Mouse (Mus musculus) adrenal gland, adult 2 months (tissue): ENCODE measurements around the gene Nnat. TPM values are rescaled to one million over a fixed set of nuclear protein-coding genes. Genes with fewer than 3 reads are reported as not detected.
A peak's percentile ranks its signal among the peaks of the same experiment; 100 is the strongest.

ENCODE experiments used
- DNase-seq: peaks from one replicate; pipeline ENCODE4 v3.0.0; 2021
- long read RNA-seq: library from polyadenylated mRNA; stranded (forward); transcript quantifications from one replicate; pipeline ENCODE4 v2.0.0, GENCODE M21; 2021
- polyA plus RNA-seq: library from polyadenylated mRNA; depleted of rRNA; stranded (reverse); fragments of >200 nt; gene quantifications from 2 replicates; pipeline ENCODE4 v1.2.3, GENCODE M21; 2012; rRNA removed
- total RNA-seq, 2 experiments: library from RNA; stranded (reverse); gene quantifications; 2 replicates each; pipeline ENCODE4 v1.2.3; 2021

Nnat gene
- total RNA-seq: 10 to 100 TPM; 32.4 to 94.3 TPM
- 111 and 203 TPM in 2 replicates for polyA plus RNA-seq
- long read RNA-seq, transcript Nnat-205 (2 exons, 1,146 nt): major isoform, 13 of 38 reads
- long read RNA-seq, transcript Nnat-202 (3 exons, 1,213 nt): major isoform, 13 of 38 reads
- long read RNA-seq, partial matches to known transcripts: 0 of 38 reads
- long read RNA-seq, other reads (novel, unspliced or antisense): 11 of 38 reads

GRCm38 (mm10) chr2:157559858-157560257 is at the start of gene Nnat:
Gene Nnat (plus strand): TSS chr2:157560078.
- DNase-seq: peak; percentile 38

- no peak for DNase-seq
Measured at GRCm38 (mm10) chr2:157512859-157513258, 47.0 kb upstream of the Nnat start.

- peak; percentile 50 for DNase-seq
Measured at GRCm38 (mm10) chr2:157513737-157514208, 46.1 kb upstream of the Nnat start.

DNA sequence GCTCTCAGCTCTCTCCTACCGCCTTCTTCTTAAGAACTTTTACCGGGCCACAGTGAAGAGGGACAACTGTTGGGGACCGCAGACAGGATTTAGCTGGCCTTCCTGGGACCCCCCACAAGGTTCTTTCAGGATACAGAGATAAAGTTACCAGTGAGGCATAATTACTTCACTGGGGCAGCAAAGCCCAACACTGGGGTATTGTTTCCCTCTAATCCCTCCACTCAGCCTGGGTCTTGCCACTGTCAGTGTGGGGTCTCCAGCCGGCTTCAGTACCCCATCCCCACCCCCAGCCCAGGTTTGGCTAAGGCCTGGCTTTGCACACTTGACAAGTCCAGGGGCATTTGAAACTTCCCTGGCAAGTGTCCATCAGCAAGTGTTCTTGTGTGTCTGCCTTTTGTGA is 45.5 kb upstream of the Nnat start:
- no peak for DNase-seq

DNA sequence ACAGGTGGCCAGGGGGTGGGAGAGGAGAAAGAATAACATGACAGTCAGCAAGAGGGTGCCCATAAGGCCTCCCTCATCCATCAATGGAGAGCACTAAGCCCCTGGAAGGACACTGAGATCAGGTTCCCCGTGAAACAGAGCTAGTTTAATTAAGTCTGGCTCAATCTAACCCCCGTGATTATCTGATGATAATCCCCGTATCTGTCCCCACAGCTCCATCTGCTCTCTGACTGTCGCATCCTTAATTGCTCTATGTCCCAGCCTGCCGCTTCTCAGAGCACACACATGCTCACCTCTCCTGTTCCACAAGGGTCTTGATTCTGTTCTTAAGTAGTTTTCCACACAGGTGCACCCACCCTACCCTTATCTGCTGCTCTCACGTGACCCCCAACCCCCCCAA is 42.4 kb upstream of the Nnat start:
- no peak for DNase-seq

- no peak for DNase-seq
Measured at GRCm38 (mm10) chr2:157518451-157518850, 41.4 kb upstream of the Nnat start.

GRCm38 (mm10) chr2:157519452-157519851 is 40.4 kb upstream of the Nnat start:
- DNase-seq: no peak

GRCm38 (mm10) chr2:157520496-157520895 is 39.4 kb upstream of the Nnat start:
- DNase-seq: no peak

DNA sequence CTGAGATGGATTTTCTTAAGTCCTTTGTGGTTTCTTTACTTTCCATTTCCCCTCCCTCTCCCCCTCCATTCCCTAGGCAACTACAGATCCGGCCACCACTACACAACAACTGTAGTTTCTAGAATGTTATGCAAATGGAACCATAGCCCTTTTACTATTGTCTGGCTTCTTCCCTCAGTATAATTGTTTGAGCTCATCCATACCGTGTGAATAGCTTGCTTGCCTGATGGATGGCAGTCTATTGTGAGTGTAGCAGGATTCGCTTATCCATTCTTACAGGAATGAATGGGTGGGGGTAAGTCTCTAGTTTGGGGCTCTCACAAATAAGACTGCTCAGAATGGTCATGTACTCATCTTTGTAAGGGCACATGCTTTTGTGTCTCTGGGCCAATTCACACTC is 37.3 kb upstream of the Nnat start:
- DNase-seq: no peak

- DNase-seq: no peak
Measured at GRCm38 (mm10) chr2:157530056-157530955, 29.6 kb upstream of the Nnat start.

DNA sequence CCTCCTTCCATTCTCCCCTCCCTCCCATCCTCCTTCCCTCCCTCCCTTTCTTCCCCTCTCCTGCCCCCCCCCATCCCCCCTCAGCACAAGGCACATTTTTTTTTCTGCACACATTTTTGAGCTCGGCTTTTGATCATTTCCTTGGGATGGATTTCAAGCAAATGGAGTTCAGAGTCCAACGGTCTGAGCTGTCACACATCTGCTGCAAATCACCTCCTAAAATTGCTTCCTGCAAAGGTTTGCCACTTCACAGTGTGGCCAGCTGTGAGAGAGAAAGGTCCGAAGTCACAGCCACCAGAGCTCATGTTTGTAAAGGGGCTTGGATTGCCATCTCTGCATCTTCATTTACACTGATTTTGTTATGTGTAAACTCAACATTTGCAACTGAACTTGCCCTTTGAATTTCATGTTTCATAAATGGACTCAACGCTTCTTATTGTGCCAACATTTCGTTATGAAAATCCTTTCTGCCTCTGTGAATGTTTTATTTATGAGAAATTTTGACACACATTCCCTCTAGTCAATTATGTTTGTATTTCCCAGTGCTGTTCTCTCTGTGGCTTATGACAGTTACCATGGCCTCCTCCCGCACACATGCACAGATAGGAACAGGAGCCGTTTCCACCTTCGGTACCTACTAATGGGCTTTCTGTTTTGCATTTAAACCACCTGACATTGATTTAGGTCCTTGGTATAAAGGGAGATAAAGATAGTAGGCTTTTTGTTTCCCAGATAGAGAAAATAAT is 28.0 kb upstream of the Nnat start:
- DNase-seq: no peak

GRCm38 (mm10) chr2:157534163-157534562 is 25.7 kb upstream of the Nnat start:
- DNase-seq: no peak

- no peak for DNase-seq
Measured at GRCm38 (mm10) chr2:157536476-157537081, 23.3 kb upstream of the Nnat start.

DNA sequence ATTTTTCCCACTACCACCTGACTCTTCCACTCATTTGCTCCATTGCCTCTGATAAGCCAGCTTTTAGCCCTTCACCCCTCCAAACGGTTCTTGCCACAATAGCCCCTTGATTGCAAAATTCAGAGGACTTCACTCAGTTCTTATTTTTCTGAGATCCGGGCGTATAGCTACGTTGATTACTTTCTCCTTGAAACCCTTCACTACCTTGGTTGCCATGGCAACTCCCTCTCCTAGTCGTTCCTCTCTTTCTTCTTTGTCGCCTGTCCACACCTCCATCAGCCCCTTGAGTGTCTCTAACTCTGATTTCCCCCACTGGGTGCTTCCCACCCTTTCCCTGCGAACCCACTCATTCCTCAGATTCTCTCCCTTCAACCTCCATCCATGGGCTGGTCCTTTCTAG is 22.8 kb upstream of the Nnat start:
- DNase-seq: no peak

GRCm38 (mm10) chr2:157540073-157540952 is 19.6 kb upstream of the Nnat start:
- DNase-seq: no peak

GRCm38 (mm10) chr2:157540953-157541569 is 18.8 kb upstream of the Nnat start:
- no peak for DNase-seq

DNA sequence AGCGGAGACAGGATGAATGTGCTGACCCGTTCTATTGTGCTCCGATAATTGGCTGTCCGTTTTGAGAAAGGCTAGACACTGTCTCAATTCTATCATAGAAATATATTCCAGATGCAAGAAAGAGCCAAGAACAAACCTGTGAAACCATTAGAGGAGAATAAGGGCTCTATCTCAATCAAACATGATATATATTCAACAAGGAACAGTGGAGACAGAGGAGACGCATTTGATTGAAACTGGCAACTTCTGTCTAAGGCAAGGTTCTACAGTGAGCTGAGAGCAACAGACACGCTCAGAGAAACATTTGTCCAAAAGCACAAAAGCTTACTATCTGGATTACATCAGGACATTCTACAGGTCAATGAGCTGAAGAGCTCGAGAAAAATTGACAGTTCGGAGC is 18.2 kb upstream of the Nnat start:
- no peak for DNase-seq

GRCm38 (mm10) chr2:157542415-157542814 is 17.5 kb upstream of the Nnat start:
- no peak for DNase-seq

- DNase-seq: no peak
Measured at GRCm38 (mm10) chr2:157544333-157544888, 15.5 kb upstream of the Nnat start.

GRCm38 (mm10) chr2:157546686-157547085 is 13.2 kb upstream of the Nnat start:
- DNase-seq: no peak
